Mouse (Mus musculus) testis, adult 2 months (tissue): Measurements from ENCODE around the gene Ttll12.

Experiments
- CTCF ChIP-seq: fragments of 200-500 bp; IDR thresholded peaks from 2 replicates; pipeline ENCODE4 v1.5.1; 2012; ENCODE audit warnings: low read depth, mild to moderate bottlenecking, inconsistent platforms, low read length, moderate library complexity; ENCODE audit not compliant: control insufficient read depth, insufficient read depth, insufficient replicate concordance
- POLR2A ChIP-seq: fragments of 200-500 bp; IDR thresholded peaks from 2 replicates; pipeline ENCODE4 v1.6.1; 2012; ENCODE audit warnings: low read depth, mild to moderate bottlenecking, inconsistent platforms, low read length, moderate library complexity; ENCODE audit not compliant: control insufficient read depth

DNA sequence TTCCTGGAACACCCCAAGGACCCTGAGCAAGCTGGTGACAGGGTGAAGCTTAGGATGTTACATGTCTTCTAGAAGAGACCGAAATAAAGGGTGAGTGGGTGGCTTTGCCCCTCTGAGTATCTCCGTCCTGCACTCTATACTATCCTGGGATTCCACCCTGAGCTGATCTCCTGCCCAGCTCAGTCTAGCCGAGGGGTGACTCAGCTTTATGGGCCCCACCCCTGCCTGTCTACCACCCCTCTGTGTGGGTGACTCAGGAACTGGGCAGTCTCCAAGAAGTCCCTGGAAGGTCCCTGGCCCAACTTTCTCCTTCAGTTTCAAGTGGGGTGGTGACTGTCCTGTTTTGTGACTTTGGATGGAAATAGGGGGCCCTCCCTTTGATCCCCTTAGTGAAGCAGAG is 29.5 kb downstream of the Ttll12 start:
- TF ChIP-seq POLR2A (no peak), CTCF (no peak)
